Mouse (Mus musculus): Measurements from ENCODE around the gene Itm2a. TPM values are rescaled to one million over a fixed set of nuclear protein-coding genes. Genes with fewer than 3 reads are reported as not detected.

The Itm2a gene
- 76.8 TPM for polyA plus RNA-seq (2017; shearing (Covaris generic))

DNA sequence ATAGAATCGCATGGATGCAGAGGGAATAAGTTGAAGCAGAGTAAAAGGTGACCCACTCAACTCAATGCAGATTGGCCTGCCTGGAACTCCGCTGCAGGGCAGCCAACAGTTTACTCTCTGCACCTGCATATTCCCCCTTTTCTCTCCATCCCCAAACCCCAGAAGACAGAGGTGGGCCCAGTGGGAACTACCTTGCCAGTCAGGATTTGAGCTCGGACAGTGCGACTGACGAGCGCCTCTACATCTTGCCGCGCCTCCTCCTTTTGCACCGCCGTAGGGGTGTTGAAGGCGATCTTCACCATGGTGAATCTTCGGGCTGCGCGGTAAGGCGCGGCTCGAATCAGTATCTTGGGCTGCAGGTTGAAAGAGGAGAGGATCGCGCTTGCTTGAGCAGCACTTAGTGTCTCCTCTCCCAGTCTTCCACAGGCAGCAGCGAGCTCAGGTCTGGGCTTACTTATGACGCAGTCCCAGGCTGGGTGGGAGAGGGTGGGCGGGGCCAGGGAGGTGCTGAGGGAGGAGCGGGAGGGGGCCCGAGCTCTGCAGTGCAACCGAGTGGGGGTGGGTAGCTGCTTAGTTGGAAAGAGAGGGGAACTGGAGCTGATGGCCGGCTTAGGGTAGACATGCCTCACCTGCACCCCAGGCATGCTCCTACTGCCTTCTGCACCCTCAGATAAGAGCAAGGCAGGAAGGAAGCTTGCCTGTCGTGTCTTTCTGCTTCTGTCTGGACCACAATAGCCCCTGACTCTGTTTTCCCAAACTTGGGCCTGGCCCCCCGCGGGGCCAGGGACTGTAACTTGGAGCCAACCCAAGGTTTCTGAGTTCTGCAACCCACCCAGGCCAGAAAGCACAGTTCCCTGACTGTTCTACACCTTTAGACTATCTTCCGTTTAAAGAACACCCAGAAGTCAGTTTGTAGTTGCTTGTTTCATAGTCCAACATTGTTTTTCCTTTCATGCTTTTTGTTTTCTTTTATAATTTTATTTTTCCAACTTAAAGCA lies at the start of gene Itm2a:
Itm2a (minus strand) TSS at position 462 of the 998 bp plus-strand sequence.

Other genes starting within 250 kb of the Itm2a start
- 98.1 TPM for gene Gpr174, start 147.5 kb downstream of the Itm2a start, polyA plus RNA-seq (2017; shearing (Covaris generic))

All from inflammation-experienced regulatory T-cells, adult 16 weeks (primary cell).